Mouse (Mus musculus): ENCODE measurements at regions not wholly inside any gene's neighbourhood (a gene's known extent, or its start where the extent isn't known, plus 50 kb on each side); places are given as distances from the start of the nearest gene placed in this dataset.

DNA sequence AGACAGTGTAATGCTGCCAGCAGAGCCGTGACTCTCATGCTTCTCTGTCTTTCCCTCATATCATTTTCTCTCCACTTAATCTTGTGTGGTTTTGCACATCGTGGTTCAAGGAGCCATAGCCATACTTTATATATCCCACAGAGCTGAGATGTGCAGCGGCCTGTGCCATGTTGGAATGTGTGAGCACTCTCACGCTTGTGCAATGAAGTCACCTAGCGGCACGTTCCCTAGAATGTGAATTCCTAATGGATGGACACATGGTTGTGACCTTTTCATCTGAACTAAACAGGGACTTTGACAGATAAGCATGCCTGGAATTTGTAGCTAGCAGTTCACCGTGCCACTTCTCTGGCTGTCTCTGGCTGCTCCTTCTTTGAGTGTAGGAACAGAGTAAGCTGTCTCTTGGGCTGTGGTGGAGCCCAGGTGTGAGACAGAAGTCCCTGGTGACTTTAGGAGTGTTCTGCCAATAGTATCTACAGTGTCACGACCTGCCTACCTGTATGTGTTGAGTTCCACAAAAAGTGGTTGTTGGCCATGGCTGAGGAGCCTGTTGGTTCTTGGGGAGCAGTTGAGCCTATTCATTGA is 129.0 kb downstream of the Bod1 start:
- no peaks in the 10 kb centered on the region for H3K9me3 ChIP-seq (ENCODE audit: control insufficient read depth, low read length)
- H3K27me3 ChIP-seq (ENCODE audit: control insufficient read depth, insufficient read depth, low read length): no peaks in the 10 kb centered on the region
- DNase-seq: no peak
- H3K36me3 ChIP-seq (ENCODE audit: control insufficient read depth, insufficient read depth, low read length): no peaks in the 10 kb centered on the region
- no peak overlapping the region for H3K4me2 ChIP-seq (ENCODE audit: low read length)
- no peak for ATAC-seq (ENCODE audit: low FRiP score, low TSS enrichment)
- H3K4me1 ChIP-seq (ENCODE audit: control insufficient read depth, insufficient read depth, low read length): no peaks in the 10 kb centered on the region
- no peak overlapping the region for H3K9ac ChIP-seq (replicated peaks; ENCODE audit: low read length)
- no peak overlapping the region for H3K27ac ChIP-seq (replicated peaks; ENCODE audit: low read depth, low read length)
- WGBS: 87% methylated on average over 8 of the region's 8 CpGs
- H3K4me3 ChIP-seq (replicated peaks; ENCODE audit: low read depth, low read length): no peak overlapping the region

DNA sequence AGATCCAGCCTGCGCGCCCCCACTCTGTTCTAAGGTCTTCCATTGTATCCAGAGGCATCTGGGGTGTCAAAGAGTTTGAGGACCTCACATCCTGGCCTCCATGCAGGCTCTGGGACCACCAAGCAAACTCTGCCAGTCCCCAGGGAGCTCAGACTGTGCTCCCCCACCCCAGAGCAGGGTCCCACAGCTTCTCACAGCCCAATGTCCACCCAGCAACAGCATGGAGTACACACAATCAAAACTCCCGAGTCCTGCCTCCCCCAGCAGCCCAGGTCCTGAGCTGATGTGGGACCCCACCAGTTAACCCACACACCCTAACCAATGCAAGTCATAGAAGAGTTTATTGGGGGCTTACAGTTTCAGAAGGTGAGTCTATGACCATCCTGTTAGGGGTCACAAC is 130.3 kb downstream of the Bod1 start:
- no peaks in the 10 kb centered on the region for H3K4me1 ChIP-seq (ENCODE audit: control insufficient read depth, insufficient read depth, low read length)
- no peaks in the 10 kb centered on the region for H3K36me3 ChIP-seq (ENCODE audit: control insufficient read depth, insufficient read depth, low read length)
- no peak overlapping the region for H3K9ac ChIP-seq (replicated peaks; ENCODE audit: low read length)
- WGBS: 97% methylated on average over 3 of the region's 3 CpGs
- H3K4me3 ChIP-seq (replicated peaks; ENCODE audit: low read depth, low read length): no peak overlapping the region
- no peak; the same call in 1 of the 2 replicates for ATAC-seq (ENCODE audit: low FRiP score, low TSS enrichment)
- no peaks in the 10 kb centered on the region for H3K9me3 ChIP-seq (ENCODE audit: control insufficient read depth, low read length)
- H3K27ac ChIP-seq (replicated peaks; ENCODE audit: low read depth, low read length): no peak overlapping the region
- no peak for DNase-seq
- H3K27me3 ChIP-seq (ENCODE audit: control insufficient read depth, insufficient read depth, low read length): no peaks in the 10 kb centered on the region
- H3K4me2 ChIP-seq (ENCODE audit: low read length): no peak overlapping the region

DNA sequence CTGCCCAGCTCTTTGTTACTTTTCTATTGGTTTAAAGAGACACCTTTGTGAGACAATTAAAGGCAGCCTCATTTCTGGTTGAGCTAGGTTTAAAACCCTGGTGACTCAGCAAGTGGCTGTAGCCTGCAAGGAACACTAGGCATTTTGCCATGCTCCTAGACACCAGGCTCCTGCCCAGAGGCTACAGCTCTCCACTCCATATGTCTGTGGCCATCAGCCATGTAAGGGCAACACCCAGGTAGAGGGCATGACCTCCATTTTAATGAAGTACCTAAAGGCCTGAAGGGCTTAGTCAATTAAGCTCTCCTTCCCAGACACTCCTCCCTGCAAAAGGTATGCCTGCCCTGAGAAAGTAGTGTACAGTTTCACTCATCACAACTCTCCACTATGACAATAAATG is 130.9 kb downstream of the Bod1 start:
- Histone ChIP-seq H3K4me1 (ENCODE audit: control insufficient read depth, insufficient read depth, low read length) (no peaks in the 10 kb centered on the region), H3K27ac (replicated peaks; ENCODE audit: low read depth, low read length) (no peak overlapping the region), H3K4me3 (replicated peaks; ENCODE audit: low read depth, low read length) (no peak overlapping the region), H3K9me3 (ENCODE audit: control insufficient read depth, low read length) (no peaks in the 10 kb centered on the region), H3K9ac (replicated peaks; ENCODE audit: low read length) (no peak overlapping the region), H3K36me3 (ENCODE audit: control insufficient read depth, insufficient read depth, low read length) (no peaks in the 10 kb centered on the region), H3K4me2 (ENCODE audit: low read length) (no peak overlapping the region), H3K27me3 (ENCODE audit: control insufficient read depth, insufficient read depth, low read length) (no peaks in the 10 kb centered on the region)
- ATAC-seq (ENCODE audit: low FRiP score, low TSS enrichment) (no peak), DNase-seq (no peak)

DNA sequence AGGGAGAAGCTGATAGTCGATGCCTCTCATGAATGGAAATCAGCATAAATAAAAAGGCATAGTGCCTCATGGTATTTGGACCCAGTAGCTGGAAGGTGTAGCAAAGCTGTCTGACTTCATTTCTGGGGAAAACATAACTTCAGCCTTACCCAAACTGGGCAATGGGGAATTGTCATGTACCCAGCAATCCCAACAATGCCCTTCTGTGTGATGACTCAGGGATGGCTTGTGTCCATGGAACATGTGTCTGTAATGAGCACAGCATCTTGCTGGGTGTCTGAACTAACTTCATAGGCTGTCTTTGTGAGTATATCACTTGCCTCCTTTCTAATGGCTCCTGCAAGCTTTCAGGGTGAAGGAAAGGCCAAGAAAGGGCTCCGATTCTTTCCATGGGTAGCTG is 140.3 kb downstream of the Bod1 start:
- Histone ChIP-seq H3K27ac (replicated peaks; ENCODE audit: low read depth, low read length) (no peak overlapping the region), H3K9me3 (ENCODE audit: control insufficient read depth, low read length) (no peaks in the 10 kb centered on the region), H3K4me1 (ENCODE audit: control insufficient read depth, insufficient read depth, low read length) (no peaks in the 10 kb centered on the region), H3K4me2 (ENCODE audit: low read length) (no peak overlapping the region), H3K9ac (replicated peaks; ENCODE audit: low read length) (no peak overlapping the region), H3K27me3 (ENCODE audit: control insufficient read depth, insufficient read depth, low read length) (no peaks in the 10 kb centered on the region), H3K4me3 (replicated peaks; ENCODE audit: low read depth, low read length) (no peak overlapping the region), H3K36me3 (ENCODE audit: control insufficient read depth, insufficient read depth, low read length) (no peaks in the 10 kb centered on the region)
- 86% methylated on average over 2 of the region's 2 CpGs for WGBS
- DNase-seq: no peak
- no peak for ATAC-seq (ENCODE audit: low FRiP score, low TSS enrichment)

DNA sequence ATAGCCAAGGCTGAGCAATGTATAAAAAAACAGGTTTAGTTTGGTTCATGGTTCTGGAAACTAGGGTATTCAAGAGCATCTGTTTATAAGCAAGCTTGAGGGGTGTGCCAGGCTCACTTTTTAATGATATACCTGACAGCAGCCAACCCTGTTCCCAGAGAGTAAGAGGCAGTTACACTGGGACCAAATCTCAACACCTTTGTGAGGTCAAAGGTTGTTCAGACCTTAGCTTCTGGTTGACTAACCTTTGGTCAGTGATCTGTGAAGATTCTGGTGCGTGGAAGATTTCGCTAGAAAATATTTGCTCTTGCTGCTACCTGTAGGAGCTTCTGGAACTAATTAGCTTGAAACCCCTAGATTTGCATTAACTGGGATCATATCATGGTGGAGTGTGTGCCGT is 140.8 kb downstream of the Bod1 start:
- 88% methylated on average over 3 of the region's 3 CpGs for WGBS
- Histone ChIP-seq H3K36me3 (ENCODE audit: control insufficient read depth, insufficient read depth, low read length) (no peaks in the 10 kb centered on the region), H3K27me3 (ENCODE audit: control insufficient read depth, insufficient read depth, low read length) (no peaks in the 10 kb centered on the region), H3K9ac (replicated peaks; ENCODE audit: low read length) (no peak overlapping the region), H3K4me2 (ENCODE audit: low read length) (no peak overlapping the region), H3K9me3 (ENCODE audit: control insufficient read depth, low read length) (no peaks in the 10 kb centered on the region), H3K4me1 (ENCODE audit: control insufficient read depth, insufficient read depth, low read length) (no peaks in the 10 kb centered on the region), H3K4me3 (replicated peaks; ENCODE audit: low read depth, low read length) (no peak overlapping the region), H3K27ac (replicated peaks; ENCODE audit: low read depth, low read length) (no peak overlapping the region)
- DNase-seq: no peak
- no peak for ATAC-seq (ENCODE audit: low FRiP score, low TSS enrichment)

DNA sequence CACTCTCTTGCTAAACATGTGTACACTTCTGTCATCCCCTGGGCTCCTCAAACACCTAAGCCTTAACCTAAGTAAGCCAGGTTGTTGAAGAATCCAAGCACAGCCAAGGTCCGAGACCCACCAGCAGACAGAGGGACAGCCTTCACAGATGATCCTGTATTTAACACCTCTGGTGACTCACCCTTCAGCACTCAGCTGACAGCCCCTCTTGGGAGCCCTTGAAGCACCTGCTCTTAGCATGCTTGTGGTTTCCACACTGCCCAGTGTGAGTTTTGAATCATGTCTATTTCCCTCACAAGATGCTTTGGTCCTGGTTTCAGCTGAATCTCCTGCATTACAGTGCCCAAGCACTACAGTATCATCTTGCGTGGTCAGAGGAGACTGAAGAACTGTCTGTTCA is 142.0 kb downstream of the Bod1 start:
- DNase-seq (no peak), ATAC-seq (ENCODE audit: low FRiP score, low TSS enrichment) (no peak)
- H3K27me3 ChIP-seq (ENCODE audit: control insufficient read depth, insufficient read depth, low read length): no peaks in the 10 kb centered on the region
- H3K4me2 ChIP-seq (ENCODE audit: low read length): no peak overlapping the region
- H3K9ac ChIP-seq (replicated peaks; ENCODE audit: low read length): no peak overlapping the region
- 94% methylated on average over 2 of the region's 2 CpGs for WGBS
- H3K36me3 ChIP-seq (ENCODE audit: control insufficient read depth, insufficient read depth, low read length): no peaks in the 10 kb centered on the region
- H3K27ac ChIP-seq (replicated peaks; ENCODE audit: low read depth, low read length): no peak overlapping the region
- H3K4me3 ChIP-seq (replicated peaks; ENCODE audit: low read depth, low read length): no peak overlapping the region
- no peaks in the 10 kb centered on the region for H3K9me3 ChIP-seq (ENCODE audit: control insufficient read depth, low read length)
- no peaks in the 10 kb centered on the region for H3K4me1 ChIP-seq (ENCODE audit: control insufficient read depth, insufficient read depth, low read length)

DNA sequence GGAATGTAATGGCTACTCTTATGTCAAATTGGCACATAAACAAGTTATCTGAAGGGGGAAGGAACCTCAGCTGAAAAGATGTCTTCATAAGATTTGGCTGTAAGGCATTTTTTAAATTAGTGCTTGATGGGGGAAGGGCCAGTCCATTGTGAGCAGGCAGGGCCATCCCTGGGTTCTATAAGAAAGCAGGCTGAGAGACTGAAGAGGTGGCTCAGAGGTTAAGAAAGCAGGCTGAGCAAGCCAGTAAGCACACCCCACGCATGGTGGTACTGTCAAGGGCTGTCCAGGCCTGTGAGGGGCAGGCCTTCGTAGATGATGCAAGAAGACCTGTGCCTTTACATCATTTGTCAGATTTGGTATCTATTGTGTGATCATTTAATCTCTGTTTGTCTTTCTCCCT is 147.0 kb downstream of the Bod1 start:
- H3K9me3 ChIP-seq (ENCODE audit: control insufficient read depth, low read length): no peaks in the 10 kb centered on the region
- no peak for DNase-seq
- H3K9ac ChIP-seq (replicated peaks; ENCODE audit: low read length): no peak overlapping the region
- no peaks in the 10 kb centered on the region for H3K27me3 ChIP-seq (ENCODE audit: control insufficient read depth, insufficient read depth, low read length)
- no peak for ATAC-seq (ENCODE audit: low FRiP score, low TSS enrichment)
- H3K4me2 ChIP-seq (ENCODE audit: low read length): no peak overlapping the region
- no peak overlapping the region for H3K4me3 ChIP-seq (replicated peaks; ENCODE audit: low read depth, low read length)
- no peaks in the 10 kb centered on the region for H3K36me3 ChIP-seq (ENCODE audit: control insufficient read depth, insufficient read depth, low read length)
- H3K4me1 ChIP-seq (ENCODE audit: control insufficient read depth, insufficient read depth, low read length): no peaks in the 10 kb centered on the region
- no peak overlapping the region for H3K27ac ChIP-seq (replicated peaks; ENCODE audit: low read depth, low read length)
- 74% methylated on average over 2 of the region's 2 CpGs for WGBS

DNA sequence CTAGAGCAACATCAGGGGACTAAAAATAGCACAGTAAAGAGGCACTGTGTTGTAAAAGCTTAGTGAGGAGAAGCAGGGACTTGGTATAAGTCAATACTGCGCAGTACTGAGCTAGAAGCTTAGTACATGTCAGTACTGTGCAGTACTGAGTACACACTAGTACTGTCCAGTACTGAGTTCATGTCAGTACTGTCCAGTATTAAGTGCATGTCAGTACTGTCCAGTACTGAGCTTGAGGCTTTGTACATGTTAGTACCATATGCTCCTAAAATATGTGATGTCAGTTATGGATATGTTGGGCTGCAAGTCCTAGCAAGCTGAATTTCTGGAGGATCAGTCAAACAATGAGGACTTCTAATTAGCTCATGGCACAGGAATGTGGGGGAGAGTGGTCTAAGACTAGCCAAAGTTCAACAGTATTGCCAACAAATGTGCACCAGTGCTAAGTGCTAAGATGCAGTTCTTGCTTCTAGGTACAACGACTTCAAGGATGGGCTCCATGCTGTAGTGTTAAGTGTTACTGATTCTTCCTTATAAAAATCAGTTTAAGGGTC is 147.5 kb downstream of the Bod1 start:
- no peak for DNase-seq
- no peak for ATAC-seq (ENCODE audit: low FRiP score, low TSS enrichment)
- Histone ChIP-seq H3K27ac (replicated peaks; ENCODE audit: low read depth, low read length) (no peak overlapping the region), H3K4me3 (replicated peaks; ENCODE audit: low read depth, low read length) (no peak overlapping the region), H3K27me3 (ENCODE audit: control insufficient read depth, insufficient read depth, low read length) (no peaks in the 10 kb centered on the region), H3K4me2 (ENCODE audit: low read length) (no peak overlapping the region), H3K9me3 (ENCODE audit: control insufficient read depth, low read length) (no peaks in the 10 kb centered on the region), H3K4me1 (ENCODE audit: control insufficient read depth, insufficient read depth, low read length) (no peaks in the 10 kb centered on the region), H3K9ac (replicated peaks; ENCODE audit: low read length) (no peak overlapping the region), H3K36me3 (ENCODE audit: control insufficient read depth, insufficient read depth, low read length) (no peaks in the 10 kb centered on the region)
- WGBS: 94% methylated on average over 2 of the region's 2 CpGs

DNA sequence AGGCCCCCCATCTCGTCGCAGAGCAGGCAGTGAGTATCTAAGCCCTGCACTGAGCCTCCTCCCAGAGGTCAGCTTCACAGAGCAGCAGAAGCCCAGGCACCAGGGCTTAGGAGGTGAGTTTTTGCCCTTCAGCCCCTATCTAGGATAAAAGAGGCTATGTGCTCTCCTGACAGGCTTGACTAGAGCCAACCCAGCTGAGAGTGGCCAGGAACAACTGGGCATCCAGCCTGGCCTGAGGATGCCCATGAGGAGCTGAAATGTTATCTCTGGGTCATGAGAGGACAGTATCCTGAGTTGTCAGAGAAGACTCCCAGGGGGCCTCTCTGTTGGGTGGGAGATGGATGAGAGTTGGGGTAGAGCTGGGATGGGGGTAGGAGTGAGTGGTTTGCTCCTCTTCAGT is 149.6 kb downstream of the Bod1 start:
- no peaks in the 10 kb centered on the region for H3K36me3 ChIP-seq (ENCODE audit: control insufficient read depth, insufficient read depth, low read length)
- no peaks in the 10 kb centered on the region for H3K27me3 ChIP-seq (ENCODE audit: control insufficient read depth, insufficient read depth, low read length)
- WGBS: 83% methylated on average over 2 of the region's 2 CpGs
- no peak overlapping the region for H3K4me2 ChIP-seq (ENCODE audit: low read length)
- no peaks in the 10 kb centered on the region for H3K4me1 ChIP-seq (ENCODE audit: control insufficient read depth, insufficient read depth, low read length)
- no peak overlapping the region for H3K4me3 ChIP-seq (replicated peaks; ENCODE audit: low read depth, low read length)
- H3K27ac ChIP-seq (replicated peaks; ENCODE audit: low read depth, low read length): no peak overlapping the region
- ATAC-seq (ENCODE audit: low FRiP score, low TSS enrichment) (no peak), DNase-seq (no peak)
- H3K9me3 ChIP-seq (ENCODE audit: control insufficient read depth, low read length): no peaks in the 10 kb centered on the region
- H3K9ac ChIP-seq (replicated peaks; ENCODE audit: low read length): no peak overlapping the region

Measured in midbrain, embryonic 14.5 days (tissue).